Mouse (Mus musculus): ENCODE measurements around the gene Trim47. TPM values are rescaled to one million over a fixed set of nuclear protein-coding genes. Genes with fewer than 3 reads are reported as not detected.

Gene Trim47
- total RNA-seq (2014; rRNA removed) (2.9 and 6.6 TPM in 2 replicates), polyA plus RNA-seq (2012; rRNA removed) (4.2 and 4.6 TPM in 2 replicates)

GRCm38 (mm10) chr11:116127156-116127980 is at the start of gene Trim47:
Gene Trim47 (minus strand): TSS chr11:116127210.
- no peak for TF ChIP-seq POLR2A (IDR thresholded peaks at IDR 0.05; ENCODE audit: extremely low read depth, insufficient read depth, low read length)
- TF ChIP-seq CTCF (IDR thresholded peaks at IDR 0.05; ENCODE audit: low read depth, low read length): no peak

GRCm38 (mm10) chr11:116176010-116176409 is 49.0 kb upstream of the Trim47 start:
- Histone ChIP-seq H3K79me2 (ENCODE audit: control insufficient read depth, insufficient read depth, low read length) (no peaks in the 10 kb centered on the region), H3K27me3 (ENCODE audit: control insufficient read depth, insufficient read depth, low read length) (no peaks in the 10 kb centered on the region), H3K36me3 (ENCODE audit: control insufficient read depth, insufficient read depth, low read length) (peaks cover 85% of the 10 kb centered on the region), H3K27ac (replicated peaks; ENCODE audit: insufficient read depth, low read depth, low read length) (no peak overlapping the region), H3K4me1 (ENCODE audit: control insufficient read depth, insufficient read depth, low read length) (peaks cover 4% of the 10 kb centered on the region; the same call in 1 of the 2 replicates), H3K9ac (ENCODE audit: low read depth, low read length) (no peak overlapping the region), H3K4me3 (ENCODE audit: insufficient read depth, low read depth, low read length) (no peak overlapping the region)
- TF ChIP-seq POLR2A (IDR thresholded peaks at IDR 0.05; ENCODE audit: extremely low read depth, insufficient read depth, low read length) (no peak), CTCF (IDR thresholded peaks at IDR 0.05; ENCODE audit: low read depth, low read length) (no peak)
- 62% methylated on average over 7 of the region's 7 CpGs for WGBS
- peak; percentile 37 for DNase-seq (ENCODE audit: extremely low read depth, low read depth, low spot score)

More at GRCm38 (mm10) chr11:116127156-116127980, at the start of gene Trim47:
- H3K4me3 ChIP-seq (ENCODE audit: insufficient read depth, low read depth, low read length): no peak within 1 kb of the TSS
- WGBS: 37% methylated on average over 23 of the region's 23 CpGs
- H3K27ac ChIP-seq (replicated peaks; ENCODE audit: insufficient read depth, low read depth, low read length): peak within 1 kb of the TSS; percentile 6
- H3K4me1 ChIP-seq (ENCODE audit: control insufficient read depth, insufficient read depth, low read length): peaks cover 37% of the 10 kb centered on the region
- DNase-seq (ENCODE audit: extremely low read depth, low read depth, low spot score): peak; percentile 79
- H3K27me3 ChIP-seq (ENCODE audit: control insufficient read depth, insufficient read depth, low read length): no peaks in the 10 kb centered on the region
- peaks cover 8% of the 10 kb centered on the region; the same call in 1 of the 2 replicates for H3K79me2 ChIP-seq (ENCODE audit: control insufficient read depth, insufficient read depth, low read length)
- H3K36me3 ChIP-seq (ENCODE audit: control insufficient read depth, insufficient read depth, low read length): peaks cover 21% of the 10 kb centered on the region
- H3K9ac ChIP-seq (ENCODE audit: low read depth, low read length): peak within 1 kb of the TSS; percentile 37

- H3K36me3 ChIP-seq (ENCODE audit: control insufficient read depth, insufficient read depth, low read length): peaks cover 75% of the 10 kb centered on the region
Measured at GRCm38 (mm10) chr11:116174775-116175448, 47.9 kb upstream of the Trim47 start.

GRCm38 (mm10) chr11:116171959-116172358 is 44.9 kb upstream of the Trim47 start:
- Histone ChIP-seq H3K9ac (ENCODE audit: low read depth, low read length) (no peak overlapping the region), H3K36me3 (ENCODE audit: control insufficient read depth, insufficient read depth, low read length) (peaks cover 50% of the 10 kb centered on the region), H3K79me2 (ENCODE audit: control insufficient read depth, insufficient read depth, low read length) (no peaks in the 10 kb centered on the region), H3K4me1 (ENCODE audit: control insufficient read depth, insufficient read depth, low read length) (no peaks in the 10 kb centered on the region; the same call in 1 of the 2 replicates), H3K4me3 (ENCODE audit: insufficient read depth, low read depth, low read length) (no peak overlapping the region), H3K27me3 (ENCODE audit: control insufficient read depth, insufficient read depth, low read length) (no peaks in the 10 kb centered on the region), H3K27ac (replicated peaks; ENCODE audit: insufficient read depth, low read depth, low read length) (peak overlapping the region; percentile 33)
- no peak for TF ChIP-seq POLR2A (IDR thresholded peaks at IDR 0.05; ENCODE audit: extremely low read depth, insufficient read depth, low read length)
- TF ChIP-seq CTCF (IDR thresholded peaks at IDR 0.05; ENCODE audit: low read depth, low read length): no peak
- peak; percentile 70 for DNase-seq (ENCODE audit: extremely low read depth, low read depth, low spot score)
- WGBS: 26% methylated on average over 2 of the region's 2 CpGs

More at GRCm38 (mm10) chr11:116174775-116175448, 47.9 kb upstream of the Trim47 start:
- DNase-seq (ENCODE audit: extremely low read depth, low read depth, low spot score): peak; percentile 45
- Histone ChIP-seq H3K4me1 (ENCODE audit: control insufficient read depth, insufficient read depth, low read length) (peaks cover 4% of the 10 kb centered on the region; the same call in 1 of the 2 replicates), H3K27ac (replicated peaks; ENCODE audit: insufficient read depth, low read depth, low read length) (no peak overlapping the region), H3K27me3 (ENCODE audit: control insufficient read depth, insufficient read depth, low read length) (no peaks in the 10 kb centered on the region), H3K4me3 (ENCODE audit: insufficient read depth, low read depth, low read length) (no peak overlapping the region), H3K9ac (ENCODE audit: low read depth, low read length) (no peak overlapping the region), H3K79me2 (ENCODE audit: control insufficient read depth, insufficient read depth, low read length) (no peaks in the 10 kb centered on the region)
- TF ChIP-seq CTCF (IDR thresholded peaks at IDR 0.05; ENCODE audit: low read depth, low read length) (no peak; the same call in 1 of the 2 replicates), POLR2A (IDR thresholded peaks at IDR 0.05; ENCODE audit: extremely low read depth, insufficient read depth, low read length) (no peak)
- 71% methylated on average over 22 of the region's 22 CpGs for WGBS

- H3K27ac ChIP-seq (replicated peaks; ENCODE audit: insufficient read depth, low read depth, low read length): peak overlapping the region; percentile 29
- DNase-seq (ENCODE audit: extremely low read depth, low read depth, low spot score): peak; percentile 66
Measured at GRCm38 (mm10) chr11:116170003-116170800, 43.2 kb upstream of the Trim47 start.

More at GRCm38 (mm10) chr11:116170003-116170800, 43.2 kb upstream of the Trim47 start:
- Histone ChIP-seq H3K4me1 (ENCODE audit: control insufficient read depth, insufficient read depth, low read length) (no peaks in the 10 kb centered on the region), H3K27me3 (ENCODE audit: control insufficient read depth, insufficient read depth, low read length) (no peaks in the 10 kb centered on the region), H3K36me3 (ENCODE audit: control insufficient read depth, insufficient read depth, low read length) (peaks cover 37% of the 10 kb centered on the region), H3K79me2 (ENCODE audit: control insufficient read depth, insufficient read depth, low read length) (no peaks in the 10 kb centered on the region), H3K9ac (ENCODE audit: low read depth, low read length) (no peak overlapping the region), H3K4me3 (ENCODE audit: insufficient read depth, low read depth, low read length) (no peak overlapping the region)
- WGBS: 29% methylated on average over 5 of the region's 5 CpGs
- TF ChIP-seq CTCF (IDR thresholded peaks at IDR 0.05; ENCODE audit: low read depth, low read length): no peak
